Mouse (Mus musculus): Measurements from ENCODE around the gene Mastl. TPM values are rescaled to one million over a fixed set of nuclear protein-coding genes. Genes with fewer than 3 reads are reported as not detected.

Mastl gene
- polyA plus RNA-seq, 1 experiment from 2014 or later, result 2.7 TPM

- H3K27me3 ChIP-seq (replicated peaks; ENCODE audit: control insufficient read depth, insufficient read depth, low read length), result no peaks in the 10 kb centered on the region
- no peak for TF ChIP-seq CTCF (IDR thresholded peaks at IDR 0.05; ENCODE audit: low read depth)
- H3K4me1 ChIP-seq (replicated peaks; ENCODE audit: control insufficient read depth, insufficient read depth, low read length), result 0 out of 2 replicates have a peak, but pooled peaks cover 4% of the 10 kb centered on the region
- no peaks in the 10 kb centered on the region for H3K9me3 ChIP-seq (ENCODE audit: control insufficient read depth)
- under 1% methylated on average over 5 of the region's 5 CpGs for WGBS
- ATAC-seq, result peak; percentile 77
- peak overlapping the region; percentile 97; the same call in 1 of the 2 replicates for H3K27ac ChIP-seq (ENCODE audit: low read depth, low read length)
- H3K9ac ChIP-seq (ENCODE audit: low read depth, low read length), result peak overlapping the region; percentile 38; the same call in 1 of the 2 replicates
- H3K36me3 ChIP-seq (ENCODE audit: control insufficient read depth, insufficient read depth), result no peaks in the 10 kb centered on the region
- peak overlapping the region; percentile 82 for H3K4me3 ChIP-seq (ENCODE audit: low read depth, low read length)
- H3K4me2 ChIP-seq (replicated peaks; ENCODE audit: low read depth), result peak overlapping the region; percentile 87
These were observed 614 bp downstream of the Mastl start for GRCm38 (mm10) chr2:23155199-23155621.

- ATAC-seq, result no peak
- Histone ChIP-seq H3K4me2 (replicated peaks; ENCODE audit: low read depth) (no peak overlapping the region), H3K9ac (ENCODE audit: low read depth, low read length) (no peak overlapping the region), H3K4me3 (ENCODE audit: low read depth, low read length) (no peak overlapping the region), H3K27me3 (replicated peaks; ENCODE audit: control insufficient read depth, insufficient read depth, low read length) (no peaks in the 10 kb centered on the region), H3K4me1 (replicated peaks; ENCODE audit: control insufficient read depth, insufficient read depth, low read length) (no peaks in the 10 kb centered on the region), H3K36me3 (ENCODE audit: control insufficient read depth, insufficient read depth) (peaks cover 4% of the 10 kb centered on the region; the same call in 1 of the 2 replicates), H3K9me3 (ENCODE audit: control insufficient read depth) (no peaks in the 10 kb centered on the region), H3K27ac (ENCODE audit: low read depth, low read length) (no peak overlapping the region)
- TF ChIP-seq CTCF (IDR thresholded peaks at IDR 0.05; ENCODE audit: low read depth), result no peak
These were observed 36.3 kb downstream of the Mastl start for GRCm38 (mm10) chr2:23119573-23119972.

GRCm38 (mm10) chr2:23102266-23102665, 53.6 kb downstream of the Mastl start:
- Histone ChIP-seq H3K4me1 (replicated peaks; ENCODE audit: control insufficient read depth, insufficient read depth, low read length) (no peaks in the 10 kb centered on the region), H3K27ac (ENCODE audit: low read depth, low read length) (no peak overlapping the region), H3K9me3 (ENCODE audit: control insufficient read depth) (no peaks in the 10 kb centered on the region), H3K4me3 (ENCODE audit: low read depth, low read length) (no peak overlapping the region), H3K27me3 (replicated peaks; ENCODE audit: control insufficient read depth, insufficient read depth, low read length) (no peaks in the 10 kb centered on the region), H3K9ac (ENCODE audit: low read depth, low read length) (no peak overlapping the region), H3K36me3 (ENCODE audit: control insufficient read depth, insufficient read depth) (peaks cover 11% of the 10 kb centered on the region; the same call in 1 of the 2 replicates), H3K4me2 (replicated peaks; ENCODE audit: low read depth) (no peak overlapping the region)
- no peak for TF ChIP-seq CTCF (IDR thresholded peaks at IDR 0.05; ENCODE audit: low read depth)
- ATAC-seq, result no peak

- Histone ChIP-seq H3K27ac (ENCODE audit: low read depth, low read length) (no peak overlapping the region), H3K9me3 (ENCODE audit: control insufficient read depth) (no peaks in the 10 kb centered on the region), H3K36me3 (ENCODE audit: control insufficient read depth, insufficient read depth) (peaks cover 32% of the 10 kb centered on the region), H3K27me3 (replicated peaks; ENCODE audit: control insufficient read depth, insufficient read depth, low read length) (no peaks in the 10 kb centered on the region), H3K4me3 (ENCODE audit: low read depth, low read length) (no peak overlapping the region), H3K4me1 (replicated peaks; ENCODE audit: control insufficient read depth, insufficient read depth, low read length) (no peaks in the 10 kb centered on the region), H3K9ac (ENCODE audit: low read depth, low read length) (no peak overlapping the region), H3K4me2 (replicated peaks; ENCODE audit: low read depth) (no peak overlapping the region)
- ATAC-seq, result no peak
- no peak for TF ChIP-seq CTCF (IDR thresholded peaks at IDR 0.05; ENCODE audit: low read depth)
These were observed 58.8 kb downstream of the Mastl start for GRCm38 (mm10) chr2:23097028-23097427.

- Histone ChIP-seq H3K27me3 (replicated peaks; ENCODE audit: control insufficient read depth, insufficient read depth, low read length) (no peaks in the 10 kb centered on the region), H3K4me2 (replicated peaks; ENCODE audit: low read depth) (no peak overlapping the region), H3K4me3 (ENCODE audit: low read depth, low read length) (no peak overlapping the region), H3K36me3 (ENCODE audit: control insufficient read depth, insufficient read depth) (peaks cover 38% of the 10 kb centered on the region), H3K27ac (ENCODE audit: low read depth, low read length) (no peak overlapping the region), H3K4me1 (replicated peaks; ENCODE audit: control insufficient read depth, insufficient read depth, low read length) (no peaks in the 10 kb centered on the region), H3K9ac (ENCODE audit: low read depth, low read length) (no peak overlapping the region), H3K9me3 (ENCODE audit: control insufficient read depth) (no peaks in the 10 kb centered on the region)
- peak; percentile 80 for TF ChIP-seq CTCF (IDR thresholded peaks at IDR 0.05; ENCODE audit: low read depth)
- 44% methylated on average over 5 of the region's 5 CpGs for WGBS
- no peak for ATAC-seq
These were observed 63.6 kb downstream of the Mastl start for GRCm38 (mm10) chr2:23092216-23092615.

GRCm38 (mm10) chr2:23084540-23084939, 71.3 kb downstream of the Mastl start:
- Histone ChIP-seq H3K4me1 (replicated peaks; ENCODE audit: control insufficient read depth, insufficient read depth, low read length) (no peaks in the 10 kb centered on the region), H3K4me2 (replicated peaks; ENCODE audit: low read depth) (no peak overlapping the region), H3K27ac (ENCODE audit: low read depth, low read length) (no peak overlapping the region), H3K27me3 (replicated peaks; ENCODE audit: control insufficient read depth, insufficient read depth, low read length) (no peaks in the 10 kb centered on the region), H3K9me3 (ENCODE audit: control insufficient read depth) (no peaks in the 10 kb centered on the region), H3K9ac (ENCODE audit: low read depth, low read length) (no peak overlapping the region), H3K36me3 (ENCODE audit: control insufficient read depth, insufficient read depth) (peaks cover 28% of the 10 kb centered on the region), H3K4me3 (ENCODE audit: low read depth, low read length) (no peak overlapping the region)
- no peak for ATAC-seq
- no peak for TF ChIP-seq CTCF (IDR thresholded peaks at IDR 0.05; ENCODE audit: low read depth)
- 98% methylated on average over 8 of the region's 8 CpGs for WGBS

GRCm38 (mm10) chr2:23078588-23078987, 77.2 kb downstream of the Mastl start:
- ATAC-seq, result peak; percentile 68
- WGBS, result 57% methylated on average over 2 of the region's 2 CpGs
- no peak for TF ChIP-seq CTCF (IDR thresholded peaks at IDR 0.05; ENCODE audit: low read depth)
- Histone ChIP-seq H3K4me1 (replicated peaks; ENCODE audit: control insufficient read depth, insufficient read depth, low read length) (no peaks in the 10 kb centered on the region), H3K9ac (ENCODE audit: low read depth, low read length) (no peak overlapping the region), H3K27ac (ENCODE audit: low read depth, low read length) (no peak overlapping the region), H3K9me3 (ENCODE audit: control insufficient read depth) (no peaks in the 10 kb centered on the region), H3K36me3 (ENCODE audit: control insufficient read depth, insufficient read depth) (peaks cover 26% of the 10 kb centered on the region), H3K27me3 (replicated peaks; ENCODE audit: control insufficient read depth, insufficient read depth, low read length) (no peaks in the 10 kb centered on the region), H3K4me2 (replicated peaks; ENCODE audit: low read depth) (no peak overlapping the region), H3K4me3 (ENCODE audit: low read depth, low read length) (no peak overlapping the region)
